Mouse (Mus musculus): Measurements from ENCODE around the gene Pak2. TPM values are rescaled to one million over a fixed set of nuclear protein-coding genes. Genes with fewer than 3 reads are reported as not detected.
A peak's percentile ranks its signal among the peaks of the same experiment; 100 is the strongest.
"Not testable (repeated sequence)": the region's sequence is repeated elsewhere in the genome, so short reads cannot be mapped to it uniquely, and the experiment has no call there.

Pak2 gene
- polyA plus RNA-seq, 1 experiment: 81.0 TPM

DNA sequence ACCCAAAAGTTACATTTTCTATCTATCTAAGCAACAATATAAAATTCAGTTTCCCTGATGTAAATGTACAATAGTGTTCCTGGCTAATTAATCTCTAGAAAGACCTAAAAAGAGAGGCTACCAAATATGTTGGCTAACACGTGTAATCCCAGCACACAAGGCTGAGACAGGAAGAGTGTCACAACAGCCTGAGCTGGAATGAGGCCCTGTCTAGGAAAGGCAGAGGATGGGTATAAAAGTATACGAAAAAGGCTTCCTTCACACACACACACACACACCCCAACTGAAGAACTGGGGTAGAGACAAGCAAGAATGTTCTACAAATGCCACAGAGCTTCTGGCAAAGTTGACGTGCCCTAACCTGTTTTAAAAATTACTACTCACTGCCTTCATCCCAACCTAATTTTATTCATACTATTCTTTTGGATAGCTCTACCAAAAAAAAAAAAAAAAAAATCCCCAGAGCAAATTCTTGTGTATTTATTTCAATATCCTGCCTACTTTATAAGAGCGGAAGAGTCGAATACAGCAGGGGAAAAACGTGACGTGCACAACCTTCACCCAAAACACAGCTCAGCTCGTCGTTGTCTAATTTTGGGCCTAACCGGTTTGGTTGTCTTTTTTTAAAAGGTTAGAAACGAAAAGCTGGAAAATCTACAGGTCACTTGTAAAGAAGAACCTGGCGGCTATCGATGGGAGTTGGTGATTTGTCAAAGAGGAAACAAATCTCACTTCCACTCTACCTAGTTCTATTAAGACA is 1.3 kb downstream of the Pak2 start:
- Histone ChIP-seq H3K36me3 (ENCODE audit: control insufficient read depth, insufficient read depth, low read length, poor library complexity, severe bottlenecking) (no peaks in the 10 kb centered on the region), H3K9ac (ENCODE audit: low read depth, poor library complexity, severe bottlenecking) (peak overlapping the region; percentile 95), H3K27ac (ENCODE audit: insufficient read depth, low read length) (peak overlapping the region; percentile 17; the same call in 1 of the 2 replicates), H3K27me3 (ENCODE audit: control insufficient read depth, insufficient read depth, low read length, poor library complexity, severe bottlenecking) (no peaks in the 10 kb centered on the region), H3K9me3 (replicated peaks; ENCODE audit: control insufficient read depth, insufficient read depth, low read length, poor library complexity, severe bottlenecking) (no peaks in the 10 kb centered on the region), H3K4me3 (ENCODE audit: low read depth, low read length) (peak overlapping the region; percentile 94), H3K4me1 (ENCODE audit: control insufficient read depth, insufficient read depth, low read length) (no peaks in the 10 kb centered on the region)
- TF ChIP-seq EP300 (IDR thresholded peaks at IDR 0.05; ENCODE audit: insufficient read depth, low read depth, low read length): no peak

DNA sequence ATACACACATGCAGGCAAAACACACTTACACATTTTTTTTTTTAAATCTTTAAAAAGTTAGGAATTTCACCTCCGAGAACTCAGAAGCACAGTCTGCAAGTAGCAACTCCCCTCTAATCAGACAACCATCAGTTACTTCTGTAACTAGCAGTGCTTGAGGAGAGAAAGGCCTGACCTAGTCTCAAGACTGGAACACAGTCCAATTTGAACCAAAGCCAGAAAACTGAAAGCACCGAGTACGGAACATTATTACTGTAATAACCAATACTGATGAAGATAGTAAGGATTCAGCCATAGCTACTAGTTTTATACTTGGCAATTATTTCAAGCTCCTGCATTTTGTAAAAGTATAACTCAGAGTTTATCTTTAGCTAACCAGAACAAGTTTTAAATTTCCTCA is 2.7 kb downstream of the Pak2 start:
- no peaks in the 10 kb centered on the region for H3K4me1 ChIP-seq (ENCODE audit: control insufficient read depth, insufficient read depth, low read length)
- H3K36me3 ChIP-seq (ENCODE audit: control insufficient read depth, insufficient read depth, low read length, poor library complexity, severe bottlenecking): no peaks in the 10 kb centered on the region
- TF ChIP-seq CTCF (IDR thresholded peaks at IDR 0.05; ENCODE audit: low read depth, low read length): no peak
- no peak overlapping the region for H3K9ac ChIP-seq (ENCODE audit: low read depth, poor library complexity, severe bottlenecking)
- no peaks in the 10 kb centered on the region for H3K27me3 ChIP-seq (ENCODE audit: control insufficient read depth, insufficient read depth, low read length, poor library complexity, severe bottlenecking)
- H3K27ac ChIP-seq (ENCODE audit: insufficient read depth, low read length): no peak overlapping the region
- H3K9me3 ChIP-seq (replicated peaks; ENCODE audit: control insufficient read depth, insufficient read depth, low read length, poor library complexity, severe bottlenecking): no peaks in the 10 kb centered on the region
- no peak overlapping the region for H3K4me3 ChIP-seq (ENCODE audit: low read depth, low read length)

GRCm38 (mm10) chr16:32075762-32076161 is 3.4 kb downstream of the Pak2 start:
- Histone ChIP-seq H3K27me3 (ENCODE audit: control insufficient read depth, insufficient read depth, low read length, poor library complexity, severe bottlenecking) (no peaks in the 10 kb centered on the region), H3K27ac (ENCODE audit: insufficient read depth, low read length) (no peak overlapping the region), H3K36me3 (ENCODE audit: control insufficient read depth, insufficient read depth, low read length, poor library complexity, severe bottlenecking) (no peaks in the 10 kb centered on the region), H3K4me3 (ENCODE audit: low read depth, low read length) (no peak overlapping the region), H3K9me3 (replicated peaks; ENCODE audit: control insufficient read depth, insufficient read depth, low read length, poor library complexity, severe bottlenecking) (no peaks in the 10 kb centered on the region), H3K9ac (ENCODE audit: low read depth, poor library complexity, severe bottlenecking) (no peak overlapping the region), H3K4me1 (ENCODE audit: control insufficient read depth, insufficient read depth, low read length) (no peaks in the 10 kb centered on the region)
- TF ChIP-seq POLR2A (IDR thresholded peaks at IDR 0.05; ENCODE audit: insufficient read depth, low read length) (no peak), CTCF (IDR thresholded peaks at IDR 0.05; ENCODE audit: low read depth, low read length) (no peak), EP300 (IDR thresholded peaks at IDR 0.05; ENCODE audit: insufficient read depth, low read depth, low read length) (no peak)

GRCm38 (mm10) chr16:32070070-32070469 is 9.1 kb downstream of the Pak2 start:
- not testable (repeated sequence) for H3K4me3 ChIP-seq (ENCODE audit: low read depth, low read length); H3K9ac ChIP-seq (ENCODE audit: low read depth, poor library complexity, severe bottlenecking); H3K27ac ChIP-seq (ENCODE audit: insufficient read depth, low read length); H3K27me3 ChIP-seq (ENCODE audit: control insufficient read depth, insufficient read depth, low read length, poor library complexity, severe bottlenecking); H3K4me1 ChIP-seq (ENCODE audit: control insufficient read depth, insufficient read depth, low read length); H3K9me3 ChIP-seq (replicated peaks; ENCODE audit: control insufficient read depth, insufficient read depth, low read length, poor library complexity, severe bottlenecking); H3K36me3 ChIP-seq (ENCODE audit: control insufficient read depth, insufficient read depth, low read length, poor library complexity, severe bottlenecking)

- H3K9ac ChIP-seq (ENCODE audit: low read depth, poor library complexity, severe bottlenecking): no peak overlapping the region
- no peaks in the 10 kb centered on the region for H3K9me3 ChIP-seq (replicated peaks; ENCODE audit: control insufficient read depth, insufficient read depth, low read length, poor library complexity, severe bottlenecking)
- TF ChIP-seq POLR2A (IDR thresholded peaks at IDR 0.05; ENCODE audit: insufficient read depth, low read length) (no peak), EP300 (IDR thresholded peaks at IDR 0.05; ENCODE audit: insufficient read depth, low read depth, low read length) (0 out of 2 replicates have a peak, but pooled peaks have one; percentile 7)
- H3K4me3 ChIP-seq (ENCODE audit: low read depth, low read length): no peak overlapping the region
- H3K4me1 ChIP-seq (ENCODE audit: control insufficient read depth, insufficient read depth, low read length): peaks cover 4% of the 10 kb centered on the region
- H3K27ac ChIP-seq (ENCODE audit: insufficient read depth, low read length): peak overlapping the region; percentile 47
- no peaks in the 10 kb centered on the region for H3K27me3 ChIP-seq (ENCODE audit: control insufficient read depth, insufficient read depth, low read length, poor library complexity, severe bottlenecking)
- no peaks in the 10 kb centered on the region for H3K36me3 ChIP-seq (ENCODE audit: control insufficient read depth, insufficient read depth, low read length, poor library complexity, severe bottlenecking)
Measured at GRCm38 (mm10) chr16:32068389-32069300, 10.5 kb downstream of the Pak2 start.

DNA sequence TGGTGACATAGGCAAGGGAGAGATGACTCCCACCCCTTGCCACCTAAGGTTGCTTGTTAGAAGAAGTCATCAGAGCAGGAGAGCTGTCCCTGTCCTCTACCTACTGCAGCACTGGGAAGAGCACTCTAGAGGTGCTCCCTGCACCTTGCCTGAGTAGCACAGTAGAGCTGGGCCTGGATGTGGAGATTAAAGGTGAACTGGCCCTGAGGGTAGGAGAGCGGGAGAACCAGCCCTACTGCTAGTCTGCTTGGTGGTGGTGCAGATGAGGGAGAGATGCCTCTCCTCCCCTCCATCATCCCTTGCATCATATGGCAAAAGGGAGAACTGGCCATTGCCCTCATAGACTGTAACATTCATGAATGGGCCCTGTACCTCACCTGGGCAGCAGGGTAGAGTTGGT is 12.2 kb downstream of the Pak2 start:
- H3K4me1 ChIP-seq (ENCODE audit: control insufficient read depth, insufficient read depth, low read length): peaks cover 4% of the 10 kb centered on the region
- TF ChIP-seq CTCF (IDR thresholded peaks at IDR 0.05; ENCODE audit: low read depth, low read length) (no peak), POLR2A (IDR thresholded peaks at IDR 0.05; ENCODE audit: insufficient read depth, low read length) (no peak), EP300 (IDR thresholded peaks at IDR 0.05; ENCODE audit: insufficient read depth, low read depth, low read length) (no peak)

More for the DNA sequence above, 12.2 kb downstream of the Pak2 start:
- Histone ChIP-seq H3K36me3 (ENCODE audit: control insufficient read depth, insufficient read depth, low read length, poor library complexity, severe bottlenecking) (no peaks in the 10 kb centered on the region), H3K9me3 (replicated peaks; ENCODE audit: control insufficient read depth, insufficient read depth, low read length, poor library complexity, severe bottlenecking) (no peaks in the 10 kb centered on the region), H3K27me3 (ENCODE audit: control insufficient read depth, insufficient read depth, low read length, poor library complexity, severe bottlenecking) (no peaks in the 10 kb centered on the region), H3K4me3 (ENCODE audit: low read depth, low read length) (no peak overlapping the region), H3K27ac (ENCODE audit: insufficient read depth, low read length) (no peak overlapping the region), H3K9ac (ENCODE audit: low read depth, poor library complexity, severe bottlenecking) (no peak overlapping the region)
